Mouse (Mus musculus): Measurements from ENCODE around the gene Bag1. TPM values are rescaled to one million over a fixed set of nuclear protein-coding genes. Genes with fewer than 3 reads are reported as not detected.
A peak's percentile ranks its signal among the peaks of the same experiment; 100 is the strongest.

Bag1 gene
- total RNA-seq, 2 experiments from 2014 or later = 232 to 237 TPM

DNA sequence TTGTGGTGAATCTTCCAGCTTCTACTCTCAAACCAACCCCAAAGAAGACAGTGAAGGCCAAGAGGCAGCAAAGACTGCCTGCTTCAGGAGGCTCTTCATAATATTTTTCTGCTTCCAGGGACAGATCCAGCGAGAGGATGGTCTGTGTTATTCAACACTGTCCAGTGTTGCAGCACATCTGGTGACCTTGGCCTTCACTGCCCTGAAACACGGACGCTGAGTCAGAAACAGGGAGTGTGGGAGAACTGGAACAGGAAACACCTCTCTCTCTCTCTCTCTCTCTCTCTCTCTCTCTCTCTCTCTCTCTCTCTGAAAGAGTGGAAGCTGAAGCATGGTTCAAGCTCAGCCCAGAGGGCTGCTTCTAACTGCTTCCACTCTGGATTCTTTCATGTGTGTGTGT lies 58.8 kb downstream of the Bag1 start:
- peak; percentile 52 for DNase-seq (ENCODE audit: low spot score)

DNA sequence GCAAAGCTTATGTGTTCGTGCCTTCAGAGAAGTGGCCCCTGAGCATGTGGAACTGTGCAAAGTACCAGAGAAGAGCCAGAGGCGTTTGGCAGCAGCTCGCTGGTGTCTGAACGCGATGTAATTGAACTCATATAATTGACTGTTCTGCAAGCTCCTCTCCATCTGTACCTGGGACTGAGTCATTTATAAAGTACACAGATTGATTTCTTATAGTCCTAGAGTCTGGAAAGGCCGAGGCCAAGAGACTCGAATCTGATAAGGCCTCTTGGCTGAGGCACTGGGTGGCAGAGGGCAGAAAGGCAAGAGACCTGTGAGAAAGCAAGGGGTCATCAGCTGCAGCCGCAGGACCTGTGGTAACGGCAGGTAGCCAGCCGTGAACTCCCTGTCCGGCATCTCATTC lies 59.3 kb downstream of the Bag1 start:
- DNase-seq (ENCODE audit: low spot score) = no peak

Small RNA genes lying within 50 kb of the gene (microRNA-seq; reads per million reads assigned to microRNA genes)
- not detected for gene Mir3094

Other genes with a start within 250 kb of the Bag1 start
- 10 to 100 TPM; 15.2 to 15.4 TPM for gene Aptx, start 245.1 kb downstream of the Bag1 start, total RNA-seq (2021)
- gene Dnaja1, start 226.1 kb downstream of the Bag1 start, total RNA-seq (2021) = 10 to 100 TPM; 39.6 to 66.8 TPM
- gene Smu1, start 190.4 kb downstream of the Bag1 start, total RNA-seq (2021) = 10 to 100 TPM; 29.4 to 29.7 TPM
- gene B4galt1, start 94.3 kb downstream of the Bag1 start, total RNA-seq (2021) = 10 to 100 TPM; 23.0 to 25.4 TPM
- gene Spink4, start 28.2 kb downstream of the Bag1 start, total RNA-seq (2021) = not detected
- gene Chmp5, start 113 bp upstream of the Bag1 start, total RNA-seq (2021) = 10 to 100 TPM; 23.2 to 25.4 TPM
- 10 to 100 TPM; 18.8 to 19.5 TPM for gene Nfx1, start 22.6 kb upstream of the Bag1 start, total RNA-seq (2021)
- gene Aqp7, start 99.8 kb upstream of the Bag1 start, total RNA-seq (2021) = 10 to 100 TPM in 1 of 2 experiments, 1 to 10 TPM in 1; 6.4 to 10.6 TPM
- not detected for gene Aqp3, start 149.9 kb upstream of the Bag1 start, total RNA-seq (2021)
- gene Nol6, start 176.2 kb upstream of the Bag1 start, total RNA-seq (2021) = 10 to 100 TPM; 15.3 to 16.3 TPM
- 100 to 1,000 TPM; 154 to 205 TPM for gene Ube2r2, start 187.4 kb upstream of the Bag1 start, total RNA-seq (2021)

Measured in gastrocnemius, adult 18-20 months (tissue).